Mouse (Mus musculus): ENCODE measurements around the gene Slc12a8. TPM values are rescaled to one million over a fixed set of nuclear protein-coding genes. Genes with fewer than 3 reads are reported as not detected.
A peak's percentile ranks its signal among the peaks of the same experiment; 100 is the strongest.

Slc12a8 gene
- polyA plus RNA-seq, 1 experiment from 2014 or later: 0.54 TPM

- Histone ChIP-seq H3K9me3 (ENCODE audit: control insufficient read depth, low read length) (no peaks in the 10 kb centered on the region), H3K4me2 (ENCODE audit: low read depth, low read length) (peak overlapping the region; percentile 4), H3K4me1 (ENCODE audit: control insufficient read depth, insufficient read depth, low read length) (0 out of 2 replicates have a peak, but pooled peaks cover 2% of the 10 kb centered on the region), H3K9ac (replicated peaks; ENCODE audit: low read depth, low read length) (no peak overlapping the region), H3K27me3 (ENCODE audit: control insufficient read depth, insufficient read depth, low read length) (no peaks in the 10 kb centered on the region), H3K4me3 (ENCODE audit: low read depth, low read length) (no peak overlapping the region), H3K27ac (ENCODE audit: low read depth, low read length) (peak overlapping the region; percentile 55; the same call in 1 of the 2 replicates), H3K36me3 (ENCODE audit: control insufficient read depth, insufficient read depth, low read length) (no peaks in the 10 kb centered on the region)
- peak; percentile 57 for ATAC-seq (ENCODE audit: low read depth)
- WGBS: 22% methylated on average over 13 of the region's 13 CpGs
Measured at GRCm38 (mm10) chr16:33584455-33585082, 67.4 kb downstream of the Slc12a8 start.

GRCm38 (mm10) chr16:33585083-33585460 is 67.9 kb downstream of the Slc12a8 start:
- H3K4me1 ChIP-seq (ENCODE audit: control insufficient read depth, insufficient read depth, low read length): 0 out of 2 replicates have a peak, but pooled peaks cover 2% of the 10 kb centered on the region
- H3K27me3 ChIP-seq (ENCODE audit: control insufficient read depth, insufficient read depth, low read length): no peaks in the 10 kb centered on the region
- H3K36me3 ChIP-seq (ENCODE audit: control insufficient read depth, insufficient read depth, low read length): no peaks in the 10 kb centered on the region
- H3K4me2 ChIP-seq (ENCODE audit: low read depth, low read length): no peak overlapping the region
- 20% methylated on average over 4 of the region's 4 CpGs for WGBS
- H3K27ac ChIP-seq (ENCODE audit: low read depth, low read length): peak overlapping the region; percentile 55; the same call in 1 of the 2 replicates
- ATAC-seq (ENCODE audit: low read depth): no peak
- H3K4me3 ChIP-seq (ENCODE audit: low read depth, low read length): no peak overlapping the region
- H3K9me3 ChIP-seq (ENCODE audit: control insufficient read depth, low read length): no peaks in the 10 kb centered on the region
- H3K9ac ChIP-seq (replicated peaks; ENCODE audit: low read depth, low read length): no peak overlapping the region

GRCm38 (mm10) chr16:33587283-33588127 is 70.4 kb downstream of the Slc12a8 start:
- no peak overlapping the region for H3K4me3 ChIP-seq (ENCODE audit: low read depth, low read length)
- no peak for ATAC-seq (ENCODE audit: low read depth)
- H3K36me3 ChIP-seq (ENCODE audit: control insufficient read depth, insufficient read depth, low read length): no peaks in the 10 kb centered on the region
- no peaks in the 10 kb centered on the region for H3K27me3 ChIP-seq (ENCODE audit: control insufficient read depth, insufficient read depth, low read length)
- no peak overlapping the region for H3K4me2 ChIP-seq (ENCODE audit: low read depth, low read length)
- 72% methylated on average over 16 of the region's 16 CpGs for WGBS
- no peak overlapping the region for H3K9ac ChIP-seq (replicated peaks; ENCODE audit: low read depth, low read length)
- 0 out of 2 replicates have a peak, but pooled peaks cover 2% of the 10 kb centered on the region for H3K4me1 ChIP-seq (ENCODE audit: control insufficient read depth, insufficient read depth, low read length)
- no peaks in the 10 kb centered on the region for H3K9me3 ChIP-seq (ENCODE audit: control insufficient read depth, low read length)
- no peak overlapping the region for H3K27ac ChIP-seq (ENCODE audit: low read depth, low read length)

- Histone ChIP-seq H3K4me2 (ENCODE audit: low read depth, low read length) (no peak overlapping the region), H3K27me3 (ENCODE audit: control insufficient read depth, insufficient read depth, low read length) (no peaks in the 10 kb centered on the region), H3K27ac (ENCODE audit: low read depth, low read length) (no peak overlapping the region), H3K36me3 (ENCODE audit: control insufficient read depth, insufficient read depth, low read length) (no peaks in the 10 kb centered on the region), H3K4me1 (ENCODE audit: control insufficient read depth, insufficient read depth, low read length) (no peaks in the 10 kb centered on the region), H3K4me3 (ENCODE audit: low read depth, low read length) (no peak overlapping the region), H3K9ac (replicated peaks; ENCODE audit: low read depth, low read length) (no peak overlapping the region), H3K9me3 (ENCODE audit: control insufficient read depth, low read length) (no peaks in the 10 kb centered on the region)
- WGBS: 26% methylated on average over 2 of the region's 2 CpGs
- ATAC-seq (ENCODE audit: low read depth): no peak
Measured at GRCm38 (mm10) chr16:33588845-33589244, 71.7 kb downstream of the Slc12a8 start.

- H3K27me3 ChIP-seq (ENCODE audit: control insufficient read depth, insufficient read depth, low read length): no peaks in the 10 kb centered on the region
- ATAC-seq (ENCODE audit: low read depth): no peak
- no peak overlapping the region for H3K9ac ChIP-seq (replicated peaks; ENCODE audit: low read depth, low read length)
- no peak overlapping the region for H3K4me2 ChIP-seq (ENCODE audit: low read depth, low read length)
- H3K27ac ChIP-seq (ENCODE audit: low read depth, low read length): no peak overlapping the region
- no peaks in the 10 kb centered on the region for H3K9me3 ChIP-seq (ENCODE audit: control insufficient read depth, low read length)
- 94% methylated on average over 3 of the region's 3 CpGs for whole genome bisulfite sequencing
- no peaks in the 10 kb centered on the region for H3K36me3 ChIP-seq (ENCODE audit: control insufficient read depth, insufficient read depth, low read length)
- 0 out of 2 replicates have a peak, but pooled peaks cover 2% of the 10 kb centered on the region for H3K4me1 ChIP-seq (ENCODE audit: control insufficient read depth, insufficient read depth, low read length)
- H3K4me3 ChIP-seq (ENCODE audit: low read depth, low read length): no peak overlapping the region
Measured at GRCm38 (mm10) chr16:33590438-33590837, 73.3 kb downstream of the Slc12a8 start.

- 0 out of 2 replicates have a peak, but pooled peaks cover 2% of the 10 kb centered on the region for H3K4me1 ChIP-seq (ENCODE audit: control insufficient read depth, insufficient read depth, low read length)
- H3K4me3 ChIP-seq (ENCODE audit: low read depth, low read length): no peak overlapping the region
Measured at GRCm38 (mm10) chr16:33591390-33592067, 74.4 kb downstream of the Slc12a8 start.

GRCm38 (mm10) chr16:33592286-33592685 is 75.2 kb downstream of the Slc12a8 start:
- H3K27me3 ChIP-seq (ENCODE audit: control insufficient read depth, insufficient read depth, low read length): no peaks in the 10 kb centered on the region
- H3K4me2 ChIP-seq (ENCODE audit: low read depth, low read length): no peak overlapping the region
- H3K4me1 ChIP-seq (ENCODE audit: control insufficient read depth, insufficient read depth, low read length): 0 out of 2 replicates have a peak, but pooled peaks cover 2% of the 10 kb centered on the region
- H3K9me3 ChIP-seq (ENCODE audit: control insufficient read depth, low read length): no peaks in the 10 kb centered on the region
- no peak overlapping the region for H3K27ac ChIP-seq (ENCODE audit: low read depth, low read length)
- no peak for ATAC-seq (ENCODE audit: low read depth)
- H3K9ac ChIP-seq (replicated peaks; ENCODE audit: low read depth, low read length): no peak overlapping the region
- no peak overlapping the region for H3K4me3 ChIP-seq (ENCODE audit: low read depth, low read length)
- no peaks in the 10 kb centered on the region for H3K36me3 ChIP-seq (ENCODE audit: control insufficient read depth, insufficient read depth, low read length)
- WGBS: 95% methylated on average over 5 of the region's 5 CpGs

More at GRCm38 (mm10) chr16:33591390-33592067, 74.4 kb downstream of the Slc12a8 start:
- Histone ChIP-seq H3K27me3 (ENCODE audit: control insufficient read depth, insufficient read depth, low read length) (no peaks in the 10 kb centered on the region), H3K9ac (replicated peaks; ENCODE audit: low read depth, low read length) (no peak overlapping the region), H3K27ac (ENCODE audit: low read depth, low read length) (no peak overlapping the region), H3K4me2 (ENCODE audit: low read depth, low read length) (no peak overlapping the region), H3K9me3 (ENCODE audit: control insufficient read depth, low read length) (no peaks in the 10 kb centered on the region), H3K36me3 (ENCODE audit: control insufficient read depth, insufficient read depth, low read length) (no peaks in the 10 kb centered on the region)
- WGBS: 86% methylated on average over 10 of the region's 10 CpGs
- no peak for ATAC-seq (ENCODE audit: low read depth)

- Histone ChIP-seq H3K9ac (replicated peaks; ENCODE audit: low read depth, low read length) (no peak overlapping the region), H3K27ac (ENCODE audit: low read depth, low read length) (no peak overlapping the region), H3K27me3 (ENCODE audit: control insufficient read depth, insufficient read depth, low read length) (no peaks in the 10 kb centered on the region), H3K4me3 (ENCODE audit: low read depth, low read length) (no peak overlapping the region), H3K36me3 (ENCODE audit: control insufficient read depth, insufficient read depth, low read length) (no peaks in the 10 kb centered on the region), H3K4me1 (ENCODE audit: control insufficient read depth, insufficient read depth, low read length) (0 out of 2 replicates have a peak, but pooled peaks cover 2% of the 10 kb centered on the region), H3K4me2 (ENCODE audit: low read depth, low read length) (no peak overlapping the region), H3K9me3 (ENCODE audit: control insufficient read depth, low read length) (no peaks in the 10 kb centered on the region)
- 80% methylated on average over 7 of the region's 7 CpGs for WGBS
- no peak for ATAC-seq (ENCODE audit: low read depth)
Measured at GRCm38 (mm10) chr16:33593467-33593866, 76.3 kb downstream of the Slc12a8 start.
